Mouse (Mus musculus) MEL (cell line): Measurements from ENCODE around the gene Pex3.

Experiments
- ETS1 ChIP-seq: IDR thresholded peaks from 2 replicates; pipeline ENCODE4 v1.6.1; 2012; ENCODE audit warnings: low read depth, mild to moderate bottlenecking, inconsistent platforms, low read length, improper control_type of control experiment, moderate library complexity
- TCF12 ChIP-seq: IDR thresholded peaks from 2 replicates; pipeline ENCODE4 v1.6.1; 2014; ENCODE audit warnings: low read depth, mild to moderate bottlenecking, inconsistent platforms, low read length, improper control_type of control experiment, moderate library complexity
- USF2 ChIP-seq, 2 experiments: IDR thresholded peaks; 2 replicates each; pipeline ENCODE4 v1.6.1; 2011 to 2012; ENCODE audit warnings: improper control_type of control experiment in 2 of 2, low read length in 2 of 2, borderline replicate concordance in 1 of 2, inconsistent platforms in 1 of 2, low read depth in 1 of 2, mild to moderate bottlenecking in 1 of 2; ENCODE audit not compliant: insufficient read depth in 1 of 2
- ZKSCAN1 ChIP-seq: IDR thresholded peaks from 2 replicates; pipeline ENCODE4 v1.6.1; 2012; ENCODE audit warnings: low read depth, mild to moderate bottlenecking, inconsistent platforms, low read length, improper control_type of control experiment, moderate library complexity

- TF ChIP-seq ETS1 (no peak), TCF12 (no peak), USF2 (IDR thresholded peaks at IDR 0.05; ENCODE audit: borderline replicate concordance in 1 of 2, insufficient read depth in 1 of 2, low read depth in 1 of 2, low read length in 2 of 2) (no peak), ZKSCAN1 (no peak)
Measured at GRCm38 (mm10) chr10:13489671-13490070, 63.3 kb downstream of the Pex3 start.
